Mouse (Mus musculus) cerebellum, adult 2 months (tissue): Measurements from ENCODE around the gene Tfap2e. TPM values are rescaled to one million over a fixed set of nuclear protein-coding genes. Genes with fewer than 3 reads are reported as not detected.

Source experiments
- DNase-seq, 2 experiments: peaks; one replicate each; pipeline ENCODE4 v3.0.0; 2021
- H3K27ac ChIP-seq: fragments of 200-500 bp; 2 replicates; pipeline ENCODE4 v1.5.1; 2012; ENCODE audit warnings: low read length, control low read depth, inconsistent platforms; ENCODE audit not compliant: insufficient read depth
- H3K27me3 ChIP-seq: fragments of 200-500 bp; 2 replicates; pipeline ENCODE4 v1.6.1; 2012; ENCODE audit warnings: inconsistent platforms, mild to moderate bottlenecking, low read length, moderate library complexity; ENCODE audit not compliant: control insufficient read depth, insufficient read depth
- H3K4me1 ChIP-seq: fragments of 200-500 bp; 2 replicates; pipeline ENCODE4 v1.6.1; 2011; ENCODE audit warnings: low read length; ENCODE audit not compliant: control insufficient read depth, insufficient read depth
- H3K4me3 ChIP-seq: fragments of 200-500 bp; replicated peaks from 2 replicates; pipeline ENCODE3; 2011; ENCODE audit warnings: mild to moderate bottlenecking, low read depth, low read length, control low read depth; ENCODE audit not compliant: insufficient read depth
- CTCF ChIP-seq: fragments of 200-500 bp; IDR thresholded peaks from 2 replicates; pipeline ENCODE4 v1.5.1; 2011; ENCODE audit warnings: low read depth, mild to moderate bottlenecking, control low read depth, low read length, moderate library complexity, borderline replicate concordance; ENCODE audit not compliant: insufficient read depth
- POLR2A ChIP-seq: fragments of 200-500 bp; IDR thresholded peaks from 2 replicates; pipeline ENCODE4 v1.6.1; 2011; ENCODE audit warnings: low read length, control low read depth, borderline replicate concordance; ENCODE audit not compliant: insufficient read depth
- WGBS: fragments of 180-500 bp; shearing (Covaris S2); methylation state at CpG from one replicate; pipeline ENCODE4 v1.1.7; 2018; 5-methylcytosine and 5-hydroxymethylcytosine counted together
- polyA plus RNA-seq: library from polyadenylated mRNA; depleted of rRNA; stranded (reverse); fragments of >200 nt; gene quantifications from 2 replicates; pipeline ENCODE4 v1.2.3, GENCODE M21; 2012; rRNA removed

Tfap2e gene
- polyA plus RNA-seq, 1 experiment = not detected

DNA sequence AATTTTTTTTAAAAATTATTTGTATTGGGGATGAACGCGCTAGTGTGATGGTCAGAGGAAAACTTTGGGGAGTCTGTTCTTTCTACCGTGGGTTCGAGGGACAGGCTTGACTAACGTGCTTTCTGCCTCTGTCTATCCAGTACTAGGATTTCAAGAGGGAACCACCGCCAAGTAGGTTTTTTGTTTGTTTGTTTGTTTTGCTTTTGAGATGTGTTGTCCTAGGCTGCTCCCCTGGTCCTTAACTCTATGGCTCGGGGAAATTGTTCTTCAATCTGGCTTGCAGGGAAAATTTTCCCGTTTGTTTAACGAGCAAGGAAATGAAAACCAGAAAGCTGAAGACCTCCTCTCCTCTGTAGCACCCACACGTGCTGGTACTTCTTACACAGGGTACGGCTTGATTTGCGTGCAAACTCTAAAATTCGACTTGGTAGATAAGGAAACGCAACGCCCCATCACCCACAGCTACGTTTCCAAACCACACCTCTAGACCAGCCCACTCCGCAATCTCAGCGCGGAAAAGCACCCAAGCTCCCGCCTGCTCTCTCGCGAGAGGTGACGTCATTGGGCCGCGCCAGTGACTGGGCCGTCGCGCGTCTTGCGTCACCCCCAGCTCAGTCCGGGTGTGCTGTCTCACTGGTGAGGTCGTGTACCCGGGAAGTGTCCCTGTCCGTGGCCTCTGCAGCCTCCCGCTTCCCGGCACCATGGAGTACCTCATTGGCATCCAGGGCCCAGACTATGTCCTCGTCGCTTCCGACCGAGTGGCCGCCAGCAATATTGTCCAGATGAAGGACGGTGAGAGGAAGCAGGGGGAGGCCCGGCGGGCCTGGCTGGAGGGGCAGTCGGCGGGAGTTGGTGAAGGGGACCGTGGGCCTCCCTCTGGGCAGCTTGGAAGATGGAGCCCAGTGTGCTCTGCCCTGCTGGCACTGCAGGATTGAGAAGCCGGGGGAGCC, 58.7 kb downstream of the Tfap2e start, which contains the start of gene Psmb2:
Psmb2 (plus strand) TSS at position 577 of the 950 bp plus-strand sequence.
- Histone ChIP-seq H3K4me1 (peaks cover 2% of the 10 kb centered on the region), H3K27ac (peak within 1 kb of the TSS; percentile 12; the same call in 1 of the 2 replicates), H3K4me3 (peak within 1 kb of the TSS; percentile 77), H3K27me3 (no peaks in the 10 kb centered on the region)
- DNase-seq = peak; percentile 98 to 99
- WGBS = 3% methylated on average over 48 of the region's 48 CpGs
- TF ChIP-seq POLR2A (peak; percentile 95), CTCF (no peak)

- no peak overlapping the region for H3K27ac ChIP-seq
- no peaks in the 10 kb centered on the region for H3K27me3 ChIP-seq
- no peak for DNase-seq
- TF ChIP-seq POLR2A (no peak), CTCF (no peak)
- 90% methylated on average over 2 of the region's 2 CpGs for whole genome bisulfite sequencing
- no peaks in the 10 kb centered on the region; the same call in 1 of the 2 replicates for H3K4me1 ChIP-seq
- no peak overlapping the region for H3K4me3 ChIP-seq
Observed at GRCm38 (mm10) chr4:126667075-126667474, 69.0 kb downstream of the Tfap2e start.

Other genes starting within 250 kb of the Tfap2e start
- gene Ago4, start 202.8 kb downstream of the Tfap2e start, polyA plus RNA-seq = 4.9 TPM in 2 replicates
- 0.49 and 0.67 TPM in 2 replicates for gene Clspn, start 179.3 kb downstream of the Tfap2e start, polyA plus RNA-seq
- gene 5730409E04Rik, start 126.4 kb downstream of the Tfap2e start, polyA plus RNA-seq = 64.7 and 68.6 TPM in 2 replicates
- 170 and 173 TPM in 2 replicates for gene Psmb2, start 58.6 kb downstream of the Tfap2e start, polyA plus RNA-seq
- gene Ncdn, start 17.2 kb upstream of the Tfap2e start, polyA plus RNA-seq = 546 and 554 TPM in 2 replicates
- 51.0 and 51.2 TPM in 2 replicates for gene AU040320, start 17.3 kb upstream of the Tfap2e start, polyA plus RNA-seq
- gene Zmym4, start 231.9 kb upstream of the Tfap2e start, polyA plus RNA-seq = 25.7 and 27.6 TPM in 2 replicates